Mouse (Mus musculus): ENCODE results near the gene Mkln1. TPM values are rescaled to one million over a fixed set of nuclear protein-coding genes. Genes with fewer than 3 reads are reported as not detected.
"Not testable (repeated sequence)": the region's sequence is repeated elsewhere in the genome, so short reads cannot be mapped to it uniquely, and the experiment has no call there.

Gene Mkln1
- total RNA-seq, 2 experiments from 2014 or later, result 182 to 208 TPM

DNA sequence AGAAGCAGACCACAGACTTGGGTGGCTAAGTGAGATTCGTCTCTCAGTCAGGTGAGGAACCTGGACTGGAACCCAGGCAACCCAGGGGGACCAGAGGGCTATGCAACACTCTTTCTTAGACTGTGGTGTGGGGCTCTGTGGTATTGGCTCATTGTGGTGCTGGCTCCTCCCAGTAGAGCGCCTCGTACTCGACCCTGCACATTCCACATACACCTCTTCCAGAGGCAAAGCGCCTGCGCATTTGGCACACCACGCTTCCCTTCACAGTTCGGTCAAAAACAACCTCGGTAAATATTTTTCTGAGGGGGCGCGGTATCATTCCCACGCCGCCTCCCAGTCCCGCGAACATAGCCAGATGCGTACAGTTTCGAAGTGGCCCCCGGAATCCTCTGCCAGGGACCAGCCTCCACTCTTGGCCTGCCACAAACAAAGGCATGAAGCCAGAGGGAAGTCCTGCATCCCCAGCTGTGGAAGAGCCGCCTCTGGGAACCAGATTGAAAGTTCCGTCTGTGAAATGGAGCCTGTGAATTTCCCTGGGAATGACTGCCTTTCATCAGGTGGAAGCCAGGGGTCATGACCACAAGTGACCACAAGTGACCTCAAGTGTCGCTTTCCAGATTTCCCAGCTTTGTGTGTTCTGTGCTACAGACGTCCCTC, 152.5 kb downstream of the Mkln1 start:
- peak in 1 of 2 experiments; percentile 23 for DNase-seq

GRCm38 (mm10) chr6:31556460-31557100, 158.0 kb downstream of the Mkln1 start:
- no peak for DNase-seq

DNA sequence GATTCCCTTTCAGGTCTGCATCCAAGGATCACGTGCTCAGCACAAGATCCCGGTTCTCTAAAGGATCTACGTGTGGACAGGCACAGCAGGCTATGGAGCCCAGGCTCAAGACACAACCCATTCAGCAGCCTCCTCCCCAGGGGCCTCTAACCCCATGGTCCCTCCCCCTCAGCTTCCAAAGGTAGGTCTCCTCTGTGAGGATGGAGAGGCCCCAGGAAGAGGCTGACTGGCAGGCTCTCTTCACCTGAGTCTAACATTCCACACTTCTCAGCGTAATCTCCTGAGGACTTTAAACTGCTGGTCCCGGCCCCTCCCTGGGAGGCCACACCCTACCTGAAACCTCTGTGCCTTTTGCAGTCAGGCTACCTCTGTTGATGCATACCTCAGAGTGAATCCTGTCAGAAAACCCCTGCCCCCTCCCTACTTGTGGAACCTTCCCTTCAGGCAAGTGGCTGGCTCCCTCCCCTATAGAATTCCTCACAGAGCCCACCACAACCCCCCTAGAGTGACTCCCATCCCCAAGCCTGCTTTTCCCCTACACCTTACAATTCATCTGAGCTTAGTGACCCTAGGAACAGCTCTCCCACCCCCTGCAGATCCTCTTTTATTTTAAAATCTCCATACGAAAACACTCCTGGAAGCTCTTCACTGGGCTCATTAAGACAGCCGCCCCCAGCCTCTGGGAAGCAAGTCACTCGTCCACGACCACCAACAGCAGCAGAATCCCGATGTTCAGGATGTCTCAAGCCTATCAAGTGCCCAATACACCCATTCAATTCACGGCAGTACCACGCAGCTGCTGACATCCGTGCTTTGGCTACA, 161.8 kb downstream of the Mkln1 start:
- DNase-seq, result no peak

GRCm38 (mm10) chr6:31561948-31562347, 163.4 kb downstream of the Mkln1 start:
- not testable (repeated sequence) for DNase-seq

DNA sequence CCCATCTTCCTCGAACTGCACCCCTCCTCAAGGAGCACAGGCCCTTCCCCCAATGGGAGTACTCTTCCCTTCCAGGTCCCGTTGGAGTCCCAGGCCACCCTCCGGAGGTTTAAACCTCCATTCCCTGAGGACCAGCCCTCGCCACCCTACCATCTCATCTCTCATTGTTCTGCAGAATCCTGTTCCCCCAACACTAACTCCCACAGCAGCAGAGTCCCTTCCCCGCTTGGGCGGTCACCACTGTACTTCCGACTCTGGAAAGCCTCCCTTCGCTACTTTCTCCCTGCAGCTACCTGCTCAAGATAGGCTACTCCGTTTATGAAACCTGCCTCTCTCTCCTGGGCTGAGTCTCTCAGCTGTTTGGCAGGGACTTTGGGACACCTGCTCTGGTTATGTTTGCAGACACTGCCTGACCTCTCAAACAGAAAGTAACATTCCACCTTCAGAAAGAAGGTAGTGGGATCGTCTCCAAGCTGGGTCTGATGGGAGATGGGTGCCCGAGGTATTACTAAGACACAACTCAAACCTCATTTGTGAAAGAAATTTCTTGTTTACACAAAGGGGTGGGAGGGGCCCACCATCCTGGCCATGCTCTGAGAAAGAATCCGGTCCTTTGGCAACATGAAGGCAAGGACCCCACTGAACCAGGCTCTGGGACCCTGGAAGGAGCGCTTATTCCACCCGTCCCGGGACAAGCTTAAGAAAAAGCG, 164.0 kb downstream of the Mkln1 start:
- DNase-seq, result no peak

DNA sequence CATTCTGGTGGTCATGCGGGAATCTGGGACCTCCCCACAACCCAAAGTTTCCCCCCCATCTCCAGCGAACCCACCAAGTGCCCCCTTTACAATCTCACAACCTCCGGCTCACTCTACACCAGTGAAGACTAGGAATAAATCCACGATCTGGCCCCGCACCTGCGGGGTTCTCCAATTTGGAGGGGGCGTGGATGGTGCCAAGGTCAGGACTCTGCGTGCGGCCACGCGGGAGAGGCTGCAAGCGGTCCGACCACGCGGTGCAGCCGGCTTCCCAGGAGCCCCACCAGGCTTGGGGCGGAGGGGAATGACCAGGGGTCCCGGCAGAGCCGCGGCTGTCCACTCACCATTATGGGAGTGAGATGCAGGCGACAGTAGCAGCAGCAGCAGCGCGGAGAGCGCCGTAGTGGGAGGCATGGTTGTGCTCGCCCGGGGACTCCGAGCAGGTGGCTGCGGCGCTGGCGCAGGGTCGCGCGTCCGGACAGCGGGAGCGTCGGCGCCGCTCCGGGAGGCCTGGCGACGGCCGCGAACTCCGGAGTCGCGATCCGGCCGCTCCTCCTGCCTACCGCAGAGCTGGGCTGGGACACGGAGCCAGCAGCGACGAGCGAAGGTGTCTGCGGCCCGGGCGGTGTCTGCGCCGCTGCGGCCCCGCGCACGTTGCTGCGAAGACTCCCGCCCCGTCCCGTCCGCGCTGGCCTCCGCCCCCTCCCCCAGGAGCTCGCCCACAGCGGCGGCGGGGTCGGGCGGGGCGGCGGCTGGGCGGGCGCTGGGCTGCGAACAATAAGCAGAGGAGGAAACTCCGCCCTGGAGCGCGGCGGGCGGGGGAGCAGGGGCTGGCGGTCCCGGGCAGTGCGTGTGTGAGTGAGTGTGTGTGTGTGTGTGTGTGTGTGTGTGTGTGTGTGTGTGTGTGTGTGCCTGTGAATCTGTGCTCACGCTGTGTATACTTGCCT, 165.0 kb downstream of the Mkln1 start, which contains the start of gene Podxl:
TSS of gene Podxl (minus strand) at position 747 of the 947 bp plus-strand sequence.
- DNase-seq, result peak; percentile 90 to 92

DNA sequence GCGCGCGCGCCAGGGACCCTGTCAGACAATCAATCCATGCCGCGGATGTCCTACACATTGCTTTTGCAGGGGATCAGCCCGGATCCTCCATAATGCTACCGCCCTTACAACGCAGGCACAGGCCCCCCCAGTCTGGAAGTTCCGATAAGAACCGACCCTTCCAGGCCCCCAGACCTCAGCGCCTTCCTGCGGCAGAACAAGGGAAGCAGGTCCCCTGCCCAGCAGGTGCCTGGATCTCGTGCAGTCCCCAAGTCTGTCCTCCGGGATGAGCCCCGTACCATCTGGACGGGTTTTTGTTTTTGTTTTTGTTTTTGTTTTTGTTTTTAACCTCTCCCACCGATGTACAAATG, 165.6 kb downstream of the Mkln1 start:
- DNase-seq, result no peak

GRCm38 (mm10) chr6:31564901-31565391, 166.4 kb downstream of the Mkln1 start:
- DNase-seq, result no peak

Other genes with a start within 250 kb of the Mkln1 start
- gene Podxl, start 165.2 kb downstream of the Mkln1 start, total RNA-seq (2021), result 10 to 100 TPM; 39.4 to 59.5 TPM

Measured in adrenal gland, postnatal 36 days (tissue).